13 mouse cellular contexts compared by ENCODE assay signal in the genomic region with DNA sequence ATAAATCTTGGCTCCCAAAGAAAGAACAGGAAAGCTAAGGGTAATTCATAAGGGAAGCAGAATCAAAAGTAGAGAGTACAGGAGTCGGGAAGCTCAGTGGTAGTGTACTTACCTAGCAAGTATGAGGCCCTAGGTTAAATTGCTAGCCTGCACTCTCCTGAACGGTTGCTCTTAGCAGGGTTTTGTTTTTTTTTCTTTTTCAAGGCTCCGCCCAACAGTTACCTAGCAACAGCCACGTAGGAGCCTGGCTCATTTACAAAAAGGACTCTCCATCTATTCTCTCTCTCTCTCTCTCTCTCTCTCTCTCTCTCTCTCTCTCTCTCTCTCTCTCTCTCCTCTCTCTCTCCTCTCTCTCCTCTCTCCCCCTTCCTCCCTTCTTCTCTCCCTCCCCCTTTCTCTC. TPM values are rescaled to one million over a fixed set of nuclear protein-coding genes. Genes with fewer than 3 reads are reported as not detected.
DNase-seq lines count a peak whose midpoint lies in the region; ATAC-seq and TF ChIP-seq lines count a peak whose summit lies in the region.
"Had no signal": no experiment of that assay in that cellular context is flagged by ENCODE, and none has a peak within 500 bp of the region (broad histone marks: within the 10 kb centered on the region; RNA-seq: fewer than 3 reads in every experiment).

No protein-coding gene starts in this region.

- no peaks in the 10 kb centered on the region for H3K27me3 ChIP-seq in testis, adult 2 months (ENCODE audit: control insufficient read depth, insufficient read depth, low read length)
- H3K27me3 ChIP-seq in hindbrain, embryonic 16.5 days (replicated peaks; ENCODE audit: control insufficient read depth, insufficient read depth, low read length) = no peaks in the 10 kb centered on the region
- H3K27me3 ChIP-seq in splenic B cell, adult 2 months (ENCODE audit: control insufficient read depth, insufficient read depth, low read length, poor library complexity, severe bottlenecking) = no peaks in the 10 kb centered on the region; the same call in 1 of the 2 replicates

- H3K4me1 ChIP-seq in testis, adult 2 months (ENCODE audit: control insufficient read depth, insufficient read depth, low read length) = peaks cover 14% of the 10 kb centered on the region
- peaks cover 14% of the 10 kb centered on the region for H3K4me1 ChIP-seq in hindbrain, embryonic 16.5 days (ENCODE audit: control insufficient read depth, insufficient read depth, low read depth, low read length)

- no peak for ATAC-seq in hindbrain, embryonic 16.5 days

- H3K27ac ChIP-seq in testis, adult 2 months (ENCODE audit: control insufficient read depth, insufficient read depth, low read depth, low read length) = no peak overlapping the region
- no peak overlapping the region for H3K27ac ChIP-seq in hindbrain, embryonic 16.5 days (ENCODE audit: low read depth, low read length)
- H3K27ac ChIP-seq: embryonic facial prominence, embryonic 13.5 days; heart, embryonic 13.5 days had no signal

- TF ChIP-seq POLR2A in testis, adult 2 months (IDR thresholded peaks at IDR 0.05; ENCODE audit: control insufficient read depth, low read depth, low read length) = no peak

- H3K9ac ChIP-seq in hindbrain, embryonic 16.5 days (ENCODE audit: low read depth, low read length) = no peak overlapping the region; the same call in 1 of the 2 replicates
- H3K9ac ChIP-seq: embryonic facial prominence, embryonic 13.5 days; heart, embryonic 13.5 days had no signal

- DNase-seq in embryo, embryonic 10.5 days (ENCODE audit: low spot score) = peak; percentile 78
- no peak for DNase-seq in embryo, embryonic 10 days (ENCODE audit: low spot score)
- DNase-seq in testis, postnatal 10 days (ENCODE audit: low spot score) = no peak
- DNase-seq in splenic B cell, adult 2 months (ENCODE audit: low read depth, low spot score) = peak; percentile 26
- DNase-seq in cerebellum, postnatal 36 days = no peak
- DNase-seq in spleen, adult 18-20 months = no peak
- DNase-seq: adrenal gland, adult 2 months; kidney, postnatal 4 days; lung, adult 18-20 months had no signal

- peak overlapping the region; percentile 15; the same call in 1 of the 2 replicates for H3K4me2 ChIP-seq in hindbrain, embryonic 16.5 days (ENCODE audit: low read length)
- H3K4me2 ChIP-seq: embryonic facial prominence, embryonic 13.5 days; heart, embryonic 13.5 days had no signal

- H3K36me3 ChIP-seq in testis, adult 2 months (ENCODE audit: control insufficient read depth, insufficient read depth, low read length) = no peaks in the 10 kb centered on the region
- no peaks in the 10 kb centered on the region for H3K36me3 ChIP-seq in hindbrain, embryonic 16.5 days (ENCODE audit: control insufficient read depth, insufficient read depth, low read length)
- H3K36me3 ChIP-seq in splenic B cell, adult 2 months (ENCODE audit: control insufficient read depth, insufficient read depth, low read length, poor library complexity, severe bottlenecking) = no peaks in the 10 kb centered on the region
- H3K36me3 ChIP-seq: embryonic facial prominence, embryonic 13.5 days; heart, embryonic 13.5 days had no signal

- H3K4me3 ChIP-seq in testis, adult 2 months (ENCODE audit: control insufficient read depth, low read depth, low read length) = peak overlapping the region; percentile 83
- no peak overlapping the region for H3K4me3 ChIP-seq in hindbrain, embryonic 16.5 days (ENCODE audit: low read length)
- H3K4me3 ChIP-seq: embryonic facial prominence, embryonic 13.5 days; heart, embryonic 13.5 days had no signal

- 22% methylated on average over 4 of the region's 4 CpGs for WGBS in hindbrain, embryonic 16.5 days

- no peaks in the 10 kb centered on the region for H3K9me3 ChIP-seq in hindbrain, embryonic 16.5 days (ENCODE audit: control insufficient read depth, low read length)
- H3K9me3 ChIP-seq: embryonic facial prominence, embryonic 13.5 days; heart, embryonic 13.5 days had no signal

- TF ChIP-seq CTCF in testis, adult 2 months (IDR thresholded peaks at IDR 0.05; ENCODE audit: control insufficient read depth, insufficient read depth, insufficient replicate concordance, low read depth, low read length) = no peak

RNA-seq across cellular contexts. Expression of gene Smarcal1, which starts 4.2 kb away (rescaled TPM):
- polyA plus RNA-seq in testis, adult 2 months (2012; rRNA removed) = 10.7 and 12.9 TPM in 2 replicates
- polyA plus RNA-seq in hindbrain, embryonic 16.5 days (2015; fragmentation: Nextera tagmentation; extraction: Ambion mirVana) = 26.2 and 27.8 TPM in 2 replicates

RNA-seq across cellular contexts. Expression of gene March4, which starts 42.1 kb away (rescaled TPM):
- 0.33 and 0.43 TPM in 2 replicates for polyA plus RNA-seq in testis, adult 2 months (2012; rRNA removed)
- polyA plus RNA-seq in hindbrain, embryonic 16.5 days (2015; fragmentation: Nextera tagmentation; extraction: Ambion mirVana) = 9.4 and 10.3 TPM in 2 replicates
- polyA plus RNA-seq: heart, embryonic 13.5 days had no signal

Comparison
In these comparisons a context has a peak if more than half of its experiments do, and no peak if none do; other contexts are left out.
1. DNase-seq: peak in embryo, embryonic 10.5 days (single experiment) and splenic B cell, adult 2 months (single experiment); none in embryo, embryonic 10 days (single experiment), testis, postnatal 10 days (single experiment), cerebellum, postnatal 36 days (0 of 2) and spleen, adult 18-20 months (0 of 2).